Mouse (Mus musculus): ENCODE measurements around the gene Add1.
"Not testable (repeated sequence)": the region's sequence is repeated elsewhere in the genome, so short reads cannot be mapped to it uniquely, and the experiment has no call there.

Gene Add1

DNA sequence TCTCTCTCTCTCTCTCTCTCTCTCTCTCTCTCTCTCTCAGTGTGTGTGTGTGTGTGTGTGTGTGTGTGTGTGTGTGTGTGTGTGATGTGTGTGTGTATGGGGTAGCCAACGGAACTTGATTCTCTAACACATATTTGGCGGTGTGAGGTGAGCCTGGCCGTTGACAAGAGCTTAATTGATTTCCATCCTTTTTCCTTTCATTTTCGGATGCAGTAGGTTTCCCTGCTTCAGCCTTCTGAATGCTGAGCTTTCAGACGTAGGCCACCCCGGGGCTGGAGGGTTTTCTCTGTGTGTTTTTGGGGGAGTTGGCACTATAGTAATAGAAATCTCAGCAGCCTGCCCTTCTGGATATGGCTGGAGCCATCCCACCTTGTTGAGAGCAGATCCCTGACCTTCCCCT, 23.2 kb upstream of the Add1 start:
- DNase-seq (ENCODE audit: low spot score in 2 of 2), result no peak

DNA sequence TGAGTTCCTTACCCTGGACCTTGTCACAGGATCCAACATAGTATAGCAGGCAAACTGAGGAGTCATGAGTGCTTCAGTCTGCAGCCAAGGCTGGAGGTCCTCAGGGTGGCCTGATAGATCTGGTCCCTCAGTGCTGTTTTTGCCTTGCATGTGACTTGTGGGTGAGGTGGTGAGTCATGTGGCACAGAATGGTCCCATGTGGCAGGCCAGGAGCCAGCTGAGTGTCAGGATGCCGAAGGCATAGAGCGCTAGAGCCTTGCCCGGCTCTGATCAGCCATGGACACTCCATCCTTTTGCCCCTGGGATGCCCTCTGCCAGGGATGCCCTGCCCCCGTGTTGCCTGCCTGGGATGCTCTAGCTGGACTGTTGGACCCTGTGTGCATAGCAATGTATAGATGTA, 21.6 kb upstream of the Add1 start:
- DNase-seq (ENCODE audit: low spot score in 2 of 2), result no peak

DNA sequence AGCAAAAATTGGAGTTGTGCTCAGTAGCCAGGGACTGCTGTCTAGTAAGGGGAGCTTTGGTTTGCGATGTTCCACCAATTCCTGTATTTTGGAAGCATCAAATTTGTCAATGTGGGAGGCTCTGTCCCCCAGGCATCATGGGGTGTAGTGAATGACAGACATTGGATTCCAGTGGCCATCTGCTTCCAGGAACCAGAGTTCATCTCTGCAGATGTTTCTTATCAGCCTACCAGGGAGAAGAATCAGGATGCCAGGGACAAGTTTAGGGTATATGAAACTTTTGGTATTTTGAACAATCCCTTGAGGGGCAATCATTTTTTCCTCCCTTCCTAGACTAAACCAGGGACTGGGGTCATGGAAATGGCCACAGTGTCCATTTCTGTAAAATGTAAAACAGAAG, 9.6 kb upstream of the Add1 start:
- DNase-seq (ENCODE audit: low spot score in 2 of 2), result no peak

DNA sequence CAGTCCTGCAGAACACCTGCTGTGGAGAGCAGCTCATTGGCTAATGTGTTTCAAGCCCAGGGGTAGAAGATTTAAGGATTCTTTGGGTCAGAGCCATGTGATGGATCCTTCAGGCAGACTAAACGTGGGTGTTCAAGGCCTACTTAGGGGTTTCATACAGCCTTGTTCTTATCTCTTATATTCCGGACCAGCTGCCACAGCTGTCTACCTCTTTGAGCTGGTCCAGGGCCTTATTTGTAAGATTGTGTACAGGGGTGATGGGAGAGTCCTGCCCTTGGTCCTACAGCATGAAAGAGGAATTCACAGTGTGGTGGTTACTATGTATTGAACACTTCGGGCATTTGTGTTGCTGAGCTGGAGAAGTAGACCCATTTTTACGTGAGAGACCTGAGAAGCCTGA, 9.2 kb upstream of the Add1 start:
- DNase-seq (ENCODE audit: low spot score in 2 of 2), result no peak

GRCm38 (mm10) chr5:34565545-34566283, 7.8 kb upstream of the Add1 start:
- DNase-seq (ENCODE audit: low spot score in 2 of 2), result no peak

DNA sequence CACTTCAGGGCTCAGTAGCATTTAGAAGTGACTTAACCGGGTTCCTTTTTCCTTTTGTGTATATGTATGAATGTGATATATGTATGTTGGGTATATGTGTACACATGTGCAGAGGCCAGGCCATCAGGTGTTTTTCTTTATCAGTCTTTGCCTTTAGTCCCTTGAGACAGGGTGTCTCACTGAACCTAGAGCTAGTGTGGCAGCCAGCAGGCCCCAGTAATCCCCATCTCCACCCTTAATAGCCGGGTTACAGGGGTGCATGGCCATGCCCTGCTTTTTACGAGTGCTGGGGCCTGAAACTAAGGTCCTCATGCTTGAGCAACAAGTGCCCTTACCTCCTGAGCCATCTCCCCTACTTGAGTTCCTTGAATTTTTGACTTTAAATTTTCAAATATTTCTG, 1.9 kb upstream of the Add1 start:
- no peak for DNase-seq (ENCODE audit: low spot score in 2 of 2)

- DNase-seq (ENCODE audit: low spot score in 2 of 2), result not testable (repeated sequence)
Measured at GRCm38 (mm10) chr5:34572568-34572967, 896 bp upstream of the Add1 start.

GRCm38 (mm10) chr5:34574721-34575120, 1.3 kb downstream of the Add1 start:
- peak; percentile 69 to 74 for DNase-seq (ENCODE audit: low spot score in 2 of 2)

DNA sequence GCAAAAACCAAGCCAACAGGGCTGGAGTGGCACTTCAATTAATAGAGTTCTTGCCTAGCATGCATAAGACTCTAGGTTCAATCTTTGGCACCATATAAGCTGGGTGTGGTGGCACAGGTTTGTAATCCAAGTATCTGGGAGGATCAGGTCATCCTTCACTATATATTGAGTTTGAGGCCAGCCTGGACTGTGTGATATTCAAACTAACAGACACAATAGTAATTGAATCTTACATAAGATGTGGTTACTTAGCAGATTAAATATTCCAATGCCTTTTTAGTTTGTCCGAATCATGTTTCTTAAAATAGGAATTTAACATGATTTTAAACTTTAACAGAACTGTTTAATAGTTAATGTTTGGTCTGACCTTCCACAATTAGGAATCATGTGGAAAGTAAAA, 2.8 kb downstream of the Add1 start:
- no peak for DNase-seq (ENCODE audit: low spot score in 2 of 2)

GRCm38 (mm10) chr5:34578038-34578655, 4.7 kb downstream of the Add1 start:
- no peak for DNase-seq (ENCODE audit: low spot score in 2 of 2)

DNA sequence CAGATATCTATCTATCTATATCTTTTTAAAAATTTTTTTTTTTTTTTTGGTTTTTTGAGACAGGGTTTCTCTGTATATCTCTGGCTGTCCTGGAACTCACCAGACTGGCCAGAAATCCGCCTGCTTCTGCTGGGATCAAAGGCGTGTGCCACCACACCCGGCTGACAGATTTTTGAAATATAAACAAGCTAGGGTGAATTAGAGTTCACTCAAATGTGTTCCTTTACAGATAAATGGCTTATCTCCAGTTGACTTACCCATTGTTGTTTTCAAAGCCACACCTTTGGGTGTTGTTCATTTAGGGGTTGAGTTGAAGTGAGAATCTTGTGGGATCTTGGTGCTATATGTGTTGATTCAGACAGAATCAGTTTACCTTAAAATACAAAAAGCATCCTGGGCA, 5.9 kb downstream of the Add1 start:
- DNase-seq (ENCODE audit: low spot score in 2 of 2), result no peak

DNA sequence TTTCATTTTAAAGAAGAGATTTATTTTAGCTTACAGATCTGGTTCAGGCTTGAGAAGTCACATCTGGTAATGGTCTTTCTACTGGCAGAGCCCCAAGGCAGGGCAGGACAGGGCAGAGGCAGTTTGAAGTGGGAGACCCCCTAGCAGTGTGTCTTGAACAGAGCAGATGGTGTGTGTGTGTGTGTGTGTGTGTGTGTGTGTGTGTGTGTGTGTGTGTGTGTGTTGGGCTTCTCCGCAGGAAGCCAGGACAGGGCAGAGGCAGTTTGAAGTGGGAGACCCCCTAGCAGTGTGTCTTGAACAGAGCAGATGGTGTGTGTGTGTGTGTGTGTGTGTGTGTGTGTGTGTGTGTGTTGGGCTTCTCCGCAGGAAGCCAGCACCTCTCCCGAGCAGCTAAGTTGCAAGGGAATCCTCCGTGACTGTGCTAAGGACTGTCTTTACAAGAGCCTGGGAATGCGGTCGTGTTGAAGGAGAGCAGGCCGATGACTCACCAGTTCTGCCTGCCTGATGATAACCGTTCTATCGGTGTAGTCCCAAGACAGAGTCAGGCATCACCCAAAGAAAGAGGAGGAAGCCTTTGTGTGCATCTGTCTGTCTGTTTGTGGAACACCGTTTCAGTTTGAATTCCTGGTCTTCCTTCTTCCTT, 8.3 kb downstream of the Add1 start:
- peak in 1 of 2 experiments; percentile 43 for DNase-seq (ENCODE audit: low spot score in 2 of 2)

DNA sequence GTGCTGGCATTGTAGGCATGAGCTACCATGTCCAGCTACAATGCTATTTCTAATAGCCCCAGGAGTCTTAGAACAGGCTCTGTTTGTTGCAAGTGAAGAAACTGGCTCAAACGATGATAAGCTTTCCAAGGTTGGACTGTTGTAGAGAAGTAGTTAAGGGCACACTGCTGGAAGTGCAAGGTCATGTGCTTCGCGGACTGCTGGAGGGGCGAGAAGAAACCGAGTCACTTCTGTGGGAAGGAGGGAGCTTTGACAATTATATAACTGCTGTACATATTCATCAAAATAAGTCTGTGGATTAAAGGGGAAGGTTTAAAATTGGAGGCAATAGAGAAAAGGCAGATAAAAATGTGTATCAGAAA, 8.8 kb downstream of the Add1 start:
- no peak for DNase-seq (ENCODE audit: low spot score in 2 of 2)

DNA sequence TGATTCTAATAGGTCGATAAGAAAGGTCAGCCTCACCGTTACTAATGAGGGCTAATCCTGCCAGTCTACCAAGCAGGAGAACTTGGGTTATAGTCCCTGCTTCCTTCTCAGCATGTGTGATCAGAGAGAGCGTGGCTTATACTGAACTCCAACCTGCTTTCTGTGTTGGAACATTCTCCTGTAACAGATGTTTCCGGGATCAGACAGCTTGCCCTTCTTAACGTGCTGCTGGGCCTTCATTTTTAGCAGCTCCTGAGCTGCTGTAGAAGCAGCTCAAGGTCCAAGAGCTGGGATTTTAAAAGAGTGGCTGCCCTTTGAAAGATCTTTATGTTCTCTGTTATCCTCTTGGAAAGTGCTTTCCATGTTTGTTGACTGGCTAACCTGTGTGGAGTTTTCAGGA, 11.8 kb downstream of the Add1 start:
- no peak for DNase-seq (ENCODE audit: low spot score in 2 of 2)

- no peak for DNase-seq (ENCODE audit: low spot score in 2 of 2)
Measured at GRCm38 (mm10) chr5:34587881-34588280, 14.4 kb downstream of the Add1 start.

DNA sequence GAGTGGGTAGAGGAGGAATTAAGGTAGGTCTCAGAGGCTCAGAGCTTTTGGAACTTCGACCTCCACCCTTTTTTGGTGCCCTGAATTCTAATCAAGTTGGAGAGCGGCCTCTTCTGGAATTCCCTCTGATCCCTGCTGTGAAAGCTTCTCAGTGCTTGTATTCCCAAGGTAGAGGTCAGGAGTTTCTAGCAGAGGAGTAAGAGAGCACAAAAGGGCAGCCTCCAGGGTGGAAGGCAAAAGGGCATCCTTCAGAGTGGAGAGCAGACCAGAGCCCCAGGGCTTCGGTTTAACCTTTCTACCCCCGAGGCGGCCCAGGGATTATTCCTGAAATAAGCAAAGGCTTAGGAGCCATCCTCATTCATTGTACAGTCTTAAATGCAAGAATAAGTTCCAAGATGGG, 16.6 kb downstream of the Add1 start:
- DNase-seq (ENCODE audit: low spot score in 2 of 2), result no peak

DNA sequence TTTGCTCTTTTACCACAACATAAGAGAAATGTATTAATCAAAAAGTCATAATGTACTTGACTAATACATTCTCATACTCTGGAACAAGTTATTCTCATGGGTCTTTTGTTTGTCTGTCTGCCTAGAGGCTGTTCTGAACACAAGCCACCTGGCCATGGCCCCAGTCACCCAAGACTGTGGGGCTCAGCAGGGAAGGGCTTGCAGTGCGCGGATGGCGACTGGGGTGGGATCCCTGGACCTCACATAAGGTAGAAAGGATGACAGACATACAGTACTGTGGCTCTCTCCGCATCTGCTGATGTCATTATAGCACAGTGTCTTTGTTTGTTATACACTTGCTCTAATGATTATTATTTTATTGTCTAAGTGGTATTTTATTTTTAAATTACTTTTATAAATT, 17.2 kb downstream of the Add1 start:
- DNase-seq (ENCODE audit: low spot score in 2 of 2), result no peak

DNA sequence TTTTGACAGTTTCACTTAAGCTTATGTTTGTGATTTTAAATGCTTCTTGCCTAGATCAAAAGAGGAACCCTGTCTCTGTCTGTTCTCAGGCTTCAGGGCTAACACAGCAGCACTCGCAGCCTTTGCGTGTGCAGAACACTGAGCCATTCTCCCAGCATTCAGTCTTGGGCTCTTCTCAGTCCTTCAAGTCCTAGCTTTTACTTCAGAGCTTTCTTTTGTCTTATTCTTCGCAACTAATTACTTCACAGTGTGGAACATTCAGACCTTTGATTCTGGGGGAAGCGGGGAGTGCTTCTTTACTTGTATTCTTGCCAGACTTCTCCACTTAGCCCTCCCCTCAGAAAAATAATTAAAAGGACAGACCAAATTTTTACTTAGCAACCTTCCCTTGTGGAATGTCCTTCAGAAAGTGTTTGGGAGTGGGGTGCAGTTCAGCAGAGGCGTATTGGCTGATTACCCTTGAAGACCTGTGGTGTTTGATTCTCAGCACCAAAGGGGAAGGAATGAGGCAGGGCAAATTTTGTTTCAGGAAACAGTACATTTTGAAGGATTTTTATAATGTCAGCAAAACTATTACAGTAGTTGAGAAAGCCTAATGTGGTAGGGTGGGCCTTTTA, 18.0 kb downstream of the Add1 start:
- no peak for DNase-seq (ENCODE audit: low spot score in 2 of 2)

DNA sequence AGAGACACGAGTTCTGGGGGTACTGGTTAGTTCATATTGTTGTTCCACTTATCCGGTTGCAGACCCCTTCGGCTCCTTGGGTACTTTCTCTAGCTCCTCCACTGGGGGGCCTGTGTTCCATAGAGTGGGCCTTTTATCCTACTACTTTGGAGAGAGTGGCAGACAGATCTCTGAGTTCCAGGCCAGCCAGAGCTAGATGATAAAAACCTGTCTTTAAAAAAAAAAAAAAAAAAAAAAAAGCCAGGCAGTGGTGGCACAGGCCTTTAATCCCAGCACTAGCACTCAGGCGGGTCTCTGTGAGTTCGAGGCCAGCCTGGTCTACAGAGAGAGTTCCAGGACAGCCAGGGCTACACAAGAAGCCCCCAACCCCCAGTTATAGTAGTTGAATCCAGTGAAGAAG, 18.8 kb downstream of the Add1 start:
- DNase-seq (ENCODE audit: low spot score in 2 of 2), result not testable (repeated sequence)

- no peak for DNase-seq (ENCODE audit: low spot score in 2 of 2)
Measured at GRCm38 (mm10) chr5:34592666-34593065, 19.2 kb downstream of the Add1 start.

DNA sequence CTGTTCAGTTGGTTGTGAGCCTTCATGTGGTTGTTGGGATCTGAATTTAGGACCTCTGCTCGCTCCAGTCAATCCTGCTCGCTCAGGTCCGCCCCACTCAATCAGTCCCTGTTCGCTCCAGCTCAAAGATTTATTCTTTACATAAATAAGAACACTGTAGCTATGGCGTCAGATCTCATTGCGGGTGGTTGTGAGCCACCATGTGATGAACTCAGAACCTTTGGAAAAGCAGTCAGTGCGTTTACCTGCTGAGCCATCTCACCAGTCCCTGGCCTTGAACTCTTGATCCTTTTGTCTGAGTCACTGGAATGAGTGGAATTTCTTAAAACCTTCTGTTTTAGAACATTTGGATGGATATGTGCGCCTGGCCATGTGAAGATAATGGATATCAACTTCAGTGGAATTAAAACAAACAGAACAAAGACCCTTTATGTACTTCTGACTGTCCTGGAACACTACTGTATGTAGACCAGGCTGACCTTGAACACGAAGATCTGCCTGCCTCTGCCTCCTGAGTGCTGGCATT, 19.8 kb downstream of the Add1 start:
- no peak for DNase-seq (ENCODE audit: low spot score in 2 of 2)

DNA sequence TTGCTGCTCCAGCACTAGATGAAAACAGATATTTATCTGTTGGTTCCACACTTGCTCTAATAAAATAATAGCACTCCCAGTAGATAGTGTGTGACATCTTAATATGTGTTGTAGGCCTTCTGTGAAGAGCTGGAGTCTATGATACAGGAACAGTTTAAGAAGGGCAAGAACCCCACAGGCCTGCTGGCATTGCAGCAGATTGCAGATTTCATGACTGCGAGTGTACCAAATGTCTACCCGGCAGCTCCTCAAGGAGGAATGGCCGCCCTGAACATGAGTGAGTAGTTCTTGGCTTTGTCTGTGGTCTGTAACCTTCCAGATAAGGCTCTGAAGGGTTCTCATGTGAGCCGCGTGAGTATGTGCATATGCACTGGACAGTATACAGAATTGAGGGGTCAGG, 31.1 kb downstream of the Add1 start:
- DNase-seq (ENCODE audit: low spot score in 2 of 2), result no peak

Measured in spleen, postnatal 36 days (tissue).